Mouse (Mus musculus): ENCODE results near the gene Trmt10a. TPM values are rescaled to one million over a fixed set of nuclear protein-coding genes. Genes with fewer than 3 reads are reported as not detected.

The Trmt10a gene
- polyA plus RNA-seq (2012; rRNA removed; ENCODE audit: low replicate concordance): 1.9 and 3.1 TPM in 2 replicates

DNA sequence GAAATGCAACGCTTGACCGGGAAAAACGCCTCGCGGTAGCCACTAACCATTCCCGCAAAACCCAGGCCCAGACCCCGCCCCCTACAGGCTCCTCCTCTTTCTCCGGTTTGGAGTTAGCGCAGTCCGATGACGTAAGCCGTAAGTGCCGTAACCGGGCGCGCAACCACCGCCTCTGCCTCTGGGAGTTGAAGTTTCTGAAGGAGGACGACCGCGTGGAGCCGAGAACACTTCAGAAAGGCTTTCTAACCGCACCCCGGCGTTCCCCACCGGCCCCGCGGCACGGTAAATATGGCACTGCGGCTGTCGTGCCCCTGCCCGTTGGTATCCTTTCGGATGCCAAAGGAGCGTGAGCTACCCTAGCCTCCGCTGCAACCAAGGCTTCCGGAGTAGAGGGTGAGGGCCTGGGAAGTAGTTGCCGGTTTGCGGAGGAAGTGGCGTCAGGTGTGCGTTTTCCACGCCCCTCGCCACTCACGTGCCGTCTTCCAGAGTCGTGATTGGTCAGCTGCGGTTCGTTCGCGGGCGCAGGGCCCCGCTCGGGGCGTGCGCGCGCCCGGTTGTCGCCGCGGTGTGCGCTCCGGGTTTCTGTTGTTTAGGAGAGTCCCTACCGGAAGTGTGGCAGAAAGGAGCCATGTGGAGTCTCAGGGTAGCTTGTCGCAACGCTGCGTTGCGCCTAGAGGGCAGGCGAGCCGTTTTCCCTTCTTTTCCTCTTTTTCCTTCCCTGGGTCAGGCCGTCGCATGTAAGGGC lies at the start of gene Trmt10a:
Gene Trmt10a (plus strand): TSS at position 134 of the 745 bp plus-strand sequence.

DNA sequence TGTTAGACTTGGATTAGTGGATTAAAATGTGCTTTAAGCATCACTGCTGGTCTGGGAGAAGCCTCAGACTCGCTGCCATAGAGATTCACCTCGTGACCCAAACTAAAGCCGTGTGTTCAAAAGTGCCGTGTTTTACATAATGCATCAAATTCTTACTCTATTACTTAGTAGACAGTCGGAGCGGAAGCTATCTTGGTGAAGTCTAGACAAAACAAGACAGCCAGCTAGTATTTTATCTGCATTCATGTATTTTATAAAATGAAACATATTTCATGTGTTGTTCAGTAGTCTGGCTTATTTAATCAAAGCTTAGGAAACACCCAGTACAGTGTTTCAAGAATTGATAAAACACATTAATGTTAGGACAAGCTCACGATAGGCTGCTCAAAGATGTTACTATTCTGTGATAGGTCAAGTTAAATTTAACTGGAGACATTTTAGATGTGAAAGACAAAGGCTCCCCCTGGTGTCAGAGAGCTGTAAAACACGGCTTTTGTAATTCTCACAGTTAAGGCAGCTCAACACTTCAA lies 1.5 kb downstream of the Trmt10a start, which contains the start of gene Mttp:
Gene Mttp (minus strand): TSS at position 327 of the 530 bp plus-strand sequence.

DNA sequence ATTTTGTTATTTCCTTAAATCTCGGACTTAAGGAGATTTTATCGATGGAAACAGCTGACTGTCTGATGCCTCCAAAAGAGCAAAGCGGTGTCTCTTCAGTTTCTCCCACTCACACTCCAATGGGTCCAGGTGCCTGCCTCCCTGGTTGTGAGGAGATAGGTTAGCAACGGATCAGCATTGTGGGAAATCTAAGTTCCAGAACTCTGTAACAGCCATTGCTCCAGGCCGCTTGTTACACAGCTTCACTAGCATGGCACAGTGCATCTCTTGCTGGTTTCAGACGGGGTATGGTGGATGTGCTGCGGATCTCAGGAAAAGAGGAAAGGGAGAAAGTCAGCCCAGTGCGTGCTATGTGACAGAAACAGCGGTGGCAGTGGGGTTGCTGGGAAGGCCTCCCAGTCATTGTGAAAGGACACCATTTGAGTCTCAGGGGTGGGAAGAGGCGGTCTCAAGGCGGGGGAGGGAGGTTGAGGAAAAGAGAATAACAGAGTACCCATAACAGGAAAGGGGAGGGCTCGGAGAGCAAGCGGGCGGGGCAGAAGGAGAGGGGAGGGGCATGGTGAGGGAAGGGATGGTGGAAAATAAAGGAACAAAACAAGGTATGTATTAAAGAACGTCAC lies 50.5 kb downstream of the Trmt10a start, which contains the start of gene 4930579F01Rik:
Gene 4930579F01Rik (minus strand): TSS at position 143 of the 620 bp plus-strand sequence.

Other genes with a start within 250 kb of the Trmt10a start
- 35.4 and 36.5 TPM in 2 replicates for gene Lamtor3, start 224.9 kb upstream of the Trmt10a start, polyA plus RNA-seq (2012; rRNA removed; ENCODE audit: low replicate concordance)
- gene Dapp1, start 161.9 kb upstream of the Trmt10a start, polyA plus RNA-seq (2012; rRNA removed; ENCODE audit: low replicate concordance): 2.8 and 9.7 TPM in 2 replicates
- 0.06 and 3.5 TPM in 2 replicates for gene 1110002E22Rik, start 78.4 kb upstream of the Trmt10a start, polyA plus RNA-seq (2012; rRNA removed; ENCODE audit: low replicate concordance)
- gene Gm5105, start 76.1 kb upstream of the Trmt10a start, polyA plus RNA-seq (2012; rRNA removed; ENCODE audit: low replicate concordance): 0.33 TPM in 1 of 2 replicates, not detected in the other
- gene Mttp, start 1.5 kb downstream of the Trmt10a start, polyA plus RNA-seq (2012; rRNA removed; ENCODE audit: low replicate concordance): 1.6 and 2.4 TPM in 2 replicates
- not detected in 2 replicates for gene 4930579F01Rik, start 50.4 kb downstream of the Trmt10a start, polyA plus RNA-seq (2012; rRNA removed; ENCODE audit: low replicate concordance)
- 0.11 and 0.45 TPM in 2 replicates for gene Adh7, start 74.3 kb downstream of the Trmt10a start, polyA plus RNA-seq (2012; rRNA removed; ENCODE audit: low replicate concordance)
- gene Adh1, start 117.5 kb downstream of the Trmt10a start, polyA plus RNA-seq (2012; rRNA removed; ENCODE audit: low replicate concordance): 258 and 356 TPM in 2 replicates
- gene Adh6a, start 169.8 kb downstream of the Trmt10a start, polyA plus RNA-seq (2012; rRNA removed; ENCODE audit: low replicate concordance): 0.51 TPM in 1 of 2 replicates, not detected in the other
- gene Adh6b, start 198.3 kb downstream of the Trmt10a start, polyA plus RNA-seq (2012; rRNA removed; ENCODE audit: low replicate concordance): 0.24 and 0.32 TPM in 2 replicates